Mouse (Mus musculus) liver, embryonic 14.5 days (tissue): ENCODE data around the gene Rufy3.

Experiments used
- CTCF ChIP-seq: IDR thresholded peaks from 2 replicates; pipeline ENCODE4 v1.5.1; 2016; ENCODE audit warnings: antibody characterized with exemption, low read depth, control low read depth
- EP300 ChIP-seq: IDR thresholded peaks from 2 replicates; pipeline ENCODE4 v1.6.1; 2016; ENCODE audit warnings: antibody characterized with exemption, low read depth

DNA sequence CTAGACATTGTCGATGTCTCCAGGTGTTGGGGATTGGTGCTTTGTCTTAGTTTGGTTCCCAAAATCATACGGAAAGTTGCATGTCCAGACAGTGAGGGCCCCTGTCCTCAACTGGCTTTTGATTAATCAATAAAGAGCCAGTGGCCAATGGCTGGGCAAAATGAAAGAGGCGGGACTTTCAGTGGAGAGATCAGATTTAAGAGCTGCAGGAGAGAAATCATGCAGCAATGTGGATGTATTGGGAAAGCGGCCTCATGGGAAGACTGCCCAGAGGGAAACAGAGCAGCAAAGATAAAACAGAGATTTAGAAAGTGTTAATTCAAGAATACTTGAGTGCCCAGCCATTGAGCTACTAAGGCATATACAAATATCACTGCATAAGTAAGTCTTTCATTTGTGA lies 127.7 kb downstream of the Rufy3 start:
- no peak for TF ChIP-seq EP300
- no peak for TF ChIP-seq CTCF
